Mouse (Mus musculus) embryonic fibroblast, embryonic 13.5 days (primary cell): ENCODE measurements around the gene Clcn6.

ENCODE experiments used
- CTCF ChIP-seq: IDR thresholded peaks from 2 replicates; pipeline ENCODE4 v1.5.1; 2011; ENCODE audit warnings: mild to moderate bottlenecking, control low read depth, low read length, moderate library complexity, borderline replicate concordance; ENCODE audit not compliant: insufficient read depth
- POLR2A ChIP-seq: IDR thresholded peaks from 2 replicates; pipeline ENCODE4 v1.6.1; 2011; ENCODE audit warnings: low read depth, mild to moderate bottlenecking, control low read depth, low read length, moderate library complexity

DNA sequence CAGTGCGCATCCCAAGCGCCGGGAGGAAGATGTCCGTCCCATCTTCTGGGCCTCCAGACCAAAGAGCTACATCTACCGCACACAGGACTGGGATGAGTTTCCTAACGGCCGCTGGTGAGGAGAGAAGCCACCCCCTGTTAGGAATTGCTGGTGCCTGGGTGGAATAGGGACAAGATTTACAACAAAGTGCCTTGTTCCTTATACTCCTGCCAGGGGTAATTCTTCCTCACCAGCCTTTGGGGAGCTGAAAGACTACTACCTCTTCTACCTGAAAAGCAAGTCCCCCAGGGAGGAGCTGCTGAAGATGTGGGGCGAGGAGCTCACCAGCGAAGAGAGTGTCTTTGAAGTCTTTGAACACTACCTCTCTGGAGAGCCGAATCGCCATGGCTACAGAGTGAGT lies 13.3 kb upstream of the Clcn6 start:
- TF ChIP-seq POLR2A (no peak), CTCF (no peak)
